Mouse (Mus musculus) lung, postnatal 14 days (tissue): Measurements from ENCODE around the gene Atp11b.

Source experiments
- DNase-seq: peaks from one replicate; pipeline ENCODE4 v3.0.0; 2021

Gene Atp11b

DNA sequence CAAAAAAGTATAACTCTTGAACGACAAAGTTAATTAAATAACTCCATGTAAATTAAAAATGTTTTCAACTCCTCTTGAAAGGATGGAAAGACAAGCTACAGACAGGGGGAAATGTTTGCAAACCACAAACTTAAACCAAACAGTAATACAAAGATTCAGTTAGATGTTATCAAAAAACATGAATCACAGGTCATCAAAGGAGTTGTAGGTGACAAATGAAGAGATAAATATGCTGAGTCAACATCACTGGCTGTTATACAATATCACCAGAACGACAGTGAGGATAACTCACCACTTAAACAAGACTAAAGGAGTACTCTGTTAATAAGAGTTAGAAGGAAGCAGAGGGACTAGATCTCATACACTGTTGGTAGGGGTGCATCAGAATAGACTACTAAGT, 48.1 kb downstream of the Atp11b start:
- no peak for DNase-seq

DNA sequence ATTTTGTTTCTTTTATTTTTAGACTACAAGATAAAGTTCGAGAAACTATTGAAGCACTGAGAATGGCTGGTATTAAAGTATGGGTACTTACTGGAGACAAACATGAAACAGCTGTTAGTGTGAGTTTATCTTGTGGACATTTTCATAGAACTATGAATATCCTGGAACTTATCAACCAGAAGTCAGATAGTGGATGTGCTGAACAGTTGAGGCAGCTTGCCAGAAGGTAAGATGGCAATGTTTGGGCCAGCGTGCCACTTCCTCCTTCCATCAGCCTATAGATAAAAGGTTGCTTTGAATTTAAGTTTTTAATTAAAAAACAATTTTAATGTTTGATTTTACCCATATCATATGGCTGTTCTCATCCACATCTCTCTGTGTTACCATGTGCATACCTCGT, 66.0 kb downstream of the Atp11b start:
- DNase-seq: no peak

DNA sequence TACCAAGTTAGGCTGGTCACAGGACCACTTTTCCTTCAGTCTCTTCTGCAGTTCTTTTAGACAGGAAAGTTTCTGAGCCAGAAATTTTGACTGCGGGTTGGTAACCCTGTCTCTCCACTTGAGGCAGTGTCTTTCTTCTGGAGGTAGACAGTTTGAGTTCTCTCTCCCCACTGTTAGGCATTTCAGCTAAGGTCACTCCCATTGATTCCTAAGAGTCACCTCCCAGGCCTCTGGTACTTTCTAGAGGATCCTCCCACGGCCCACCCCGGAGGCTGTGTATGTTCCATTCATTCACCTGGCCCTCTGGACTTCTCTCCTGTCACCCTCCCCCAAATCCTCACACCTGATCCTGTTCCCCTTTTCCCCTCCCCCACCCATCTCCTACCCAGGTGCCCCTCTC, 68.1 kb downstream of the Atp11b start:
- no peak for DNase-seq

DNA sequence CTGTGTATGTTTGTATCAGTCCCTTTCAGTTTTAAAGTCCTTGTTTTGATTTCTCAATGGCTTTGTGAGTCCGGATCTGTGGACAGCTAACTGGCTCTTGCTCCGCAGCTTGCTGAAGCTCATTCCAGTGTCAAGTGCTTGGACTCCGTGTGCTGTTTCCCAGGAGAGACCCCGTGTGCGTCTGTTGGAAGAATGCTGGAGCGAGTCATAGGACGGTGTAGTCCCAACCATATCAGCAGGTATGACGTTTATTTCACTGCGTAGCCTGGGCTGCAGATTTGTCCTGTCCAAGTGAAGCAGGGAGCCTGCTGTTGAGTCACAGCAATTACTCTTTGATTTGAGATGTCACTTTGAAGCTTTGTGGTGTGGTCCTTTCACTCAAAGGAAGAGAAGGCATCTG, 95.4 kb downstream of the Atp11b start:
- DNase-seq: no peak

DNA sequence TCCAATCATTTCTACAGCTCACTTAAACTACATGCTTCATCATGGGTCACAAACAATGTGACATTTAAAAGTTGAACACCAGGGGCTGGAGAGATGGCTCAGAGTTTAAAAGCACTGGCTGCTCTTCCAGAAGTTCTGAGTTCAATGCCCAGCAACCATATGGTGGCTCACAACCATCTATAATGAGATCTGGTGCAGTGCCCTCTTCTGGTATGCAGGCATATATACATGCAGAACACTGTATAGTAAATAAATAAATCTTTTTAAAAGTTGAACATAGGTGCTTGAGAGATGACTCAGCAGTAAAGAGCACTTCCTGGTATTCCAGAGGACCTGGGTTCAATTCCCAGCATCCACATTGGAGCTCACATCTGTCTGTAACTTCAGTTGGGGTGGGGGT, 129.4 kb downstream of the Atp11b start:
- DNase-seq: no peak

DNA sequence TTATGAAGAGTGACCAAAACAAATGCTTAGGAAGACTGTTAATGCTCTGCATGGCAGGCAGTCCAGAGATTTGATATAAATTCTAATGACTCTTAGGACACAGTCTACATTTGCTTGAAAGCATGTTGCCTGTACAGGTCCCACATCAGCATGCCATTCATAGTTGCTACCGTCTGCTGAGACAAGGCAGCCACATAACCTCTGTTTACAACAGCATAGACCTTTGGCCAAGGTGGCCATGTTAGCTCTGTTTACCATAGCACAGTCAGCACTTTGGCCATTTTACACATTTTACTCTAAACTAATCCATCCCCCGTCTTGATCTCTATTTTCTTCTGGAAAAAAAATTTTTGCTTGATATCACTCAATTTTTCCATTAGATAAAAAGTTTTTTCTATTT, 135.6 kb downstream of the Atp11b start:
- no peak for DNase-seq

DNA sequence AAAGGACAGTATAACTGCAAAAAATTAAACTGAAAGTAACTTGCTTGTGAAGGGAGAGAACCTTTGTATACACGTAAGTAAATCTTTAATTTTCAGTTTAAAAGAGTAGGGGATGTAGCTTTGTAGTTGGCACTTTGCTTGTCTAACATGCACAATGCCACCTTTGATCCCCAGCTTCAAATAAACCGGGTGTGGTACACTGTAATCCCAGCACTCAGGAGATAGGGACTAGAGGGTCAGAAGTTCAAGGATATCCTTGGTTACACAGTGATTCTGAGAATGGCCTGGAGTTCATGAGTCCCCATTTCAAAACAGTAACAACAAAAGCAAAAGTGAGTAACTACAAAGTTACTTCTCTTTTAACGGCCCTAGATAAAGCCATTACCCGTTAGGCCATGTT, 137.2 kb downstream of the Atp11b start:
- DNase-seq: no peak

DNA sequence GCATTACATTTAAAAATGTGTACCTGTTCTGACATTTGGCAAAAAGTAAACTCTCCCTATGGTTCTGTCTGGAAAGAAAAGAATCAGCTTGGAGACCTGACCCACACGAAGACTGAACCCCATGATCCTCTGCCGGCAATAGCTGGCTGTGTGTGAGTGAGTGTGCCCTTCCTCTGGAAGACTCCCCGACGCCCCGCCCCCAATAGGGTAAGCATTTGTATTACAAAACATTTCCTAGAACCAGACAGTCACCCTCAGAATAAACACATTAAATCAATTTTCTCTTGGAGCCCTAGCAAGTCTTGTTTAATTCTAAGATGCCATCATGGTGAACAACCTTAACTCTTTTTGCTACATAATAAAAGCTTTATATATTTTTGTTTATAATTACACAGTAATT, 139.2 kb downstream of the Atp11b start:
- no peak for DNase-seq

DNA sequence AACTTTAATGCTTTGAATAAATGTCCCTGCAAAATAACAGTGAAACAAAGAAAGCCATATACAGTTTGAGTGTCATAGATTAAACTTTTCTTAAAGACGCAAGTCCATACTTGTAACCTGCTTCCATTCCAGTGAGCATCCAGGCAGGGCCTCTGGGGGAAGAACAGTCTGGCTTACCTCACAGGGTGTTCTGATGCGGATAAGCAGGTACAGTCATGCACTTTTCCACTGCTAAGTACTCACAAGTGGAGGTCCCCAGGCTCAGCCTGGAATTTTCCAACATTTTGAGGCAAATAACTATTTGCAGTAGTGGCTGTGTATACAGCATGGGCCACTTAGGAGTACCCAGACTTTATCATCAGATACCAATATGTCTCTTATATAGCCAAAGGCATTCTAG, 144.0 kb downstream of the Atp11b start:
- no peak for DNase-seq

DNA sequence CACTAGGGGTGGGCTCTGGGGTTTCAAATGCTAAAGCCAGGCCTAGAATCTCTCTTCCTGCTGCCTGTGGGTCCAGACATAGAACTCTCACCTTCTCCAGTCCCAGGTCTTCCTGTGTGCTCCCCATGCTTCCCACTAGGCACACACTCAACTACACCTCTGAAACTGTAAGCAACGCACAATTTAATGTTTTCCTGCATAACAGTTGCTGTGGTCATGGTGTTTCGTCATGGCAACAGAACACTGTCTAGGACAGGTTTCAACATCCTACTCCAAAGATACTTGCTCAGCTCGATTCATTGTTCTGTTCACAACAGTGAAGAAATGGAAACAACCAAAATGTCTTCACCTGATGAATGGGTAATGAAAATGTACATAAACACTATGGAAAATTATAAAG, 145.2 kb downstream of the Atp11b start:
- DNase-seq: no peak

DNA sequence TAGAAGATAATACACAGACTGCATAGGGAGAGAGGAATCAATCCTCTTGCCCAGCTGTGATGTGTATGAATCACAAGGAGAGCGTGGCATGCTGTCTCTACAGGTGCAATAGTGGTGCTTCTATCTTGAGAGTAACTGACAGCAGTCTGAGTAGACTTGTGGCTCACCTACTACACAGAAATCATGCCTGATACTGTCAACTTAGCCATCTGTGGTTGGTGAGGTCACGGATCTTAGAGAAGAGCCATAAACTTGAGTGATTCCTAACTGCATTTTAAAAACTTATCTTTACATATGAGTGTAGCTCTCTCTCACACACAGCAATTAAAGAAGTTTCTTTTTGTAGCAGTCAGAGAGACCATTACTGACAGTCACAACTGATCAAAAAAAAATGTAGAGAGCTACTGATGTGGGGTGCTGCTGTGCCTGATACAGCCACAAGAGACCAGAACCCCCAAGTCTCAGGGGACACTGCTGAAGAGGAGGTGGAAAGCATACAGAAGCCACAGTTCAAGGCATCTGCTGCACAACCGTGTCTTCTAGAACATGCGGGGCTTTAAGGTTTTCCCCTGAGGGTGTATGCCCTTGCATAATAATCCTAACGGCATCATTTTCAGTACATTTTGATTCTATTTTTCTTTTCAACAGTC, 146.8 kb downstream of the Atp11b start:
- DNase-seq: no peak
